Mouse (Mus musculus) frontal cortex, adult 2 months (tissue): ENCODE measurements around the gene 1700025G04Rik. TPM values are rescaled to one million over a fixed set of nuclear protein-coding genes. Genes with fewer than 3 reads are reported as not detected.

Source experiments
- DNase-seq, 2 experiments: peaks; one replicate each; pipeline ENCODE4 v3.0.0; 2022; ENCODE audit warnings: low spot score in 1 of 2; ENCODE audit errors: extremely low spot score in 1 of 2
- polyA plus RNA-seq: library from polyadenylated mRNA; depleted of rRNA; stranded (reverse); fragments of >200 nt; gene quantifications from 2 replicates; pipeline ENCODE4 v1.2.3, GENCODE M21; 2012

The 1700025G04Rik gene
- polyA plus RNA-seq, 1 experiment, result 25.1 TPM

DNA sequence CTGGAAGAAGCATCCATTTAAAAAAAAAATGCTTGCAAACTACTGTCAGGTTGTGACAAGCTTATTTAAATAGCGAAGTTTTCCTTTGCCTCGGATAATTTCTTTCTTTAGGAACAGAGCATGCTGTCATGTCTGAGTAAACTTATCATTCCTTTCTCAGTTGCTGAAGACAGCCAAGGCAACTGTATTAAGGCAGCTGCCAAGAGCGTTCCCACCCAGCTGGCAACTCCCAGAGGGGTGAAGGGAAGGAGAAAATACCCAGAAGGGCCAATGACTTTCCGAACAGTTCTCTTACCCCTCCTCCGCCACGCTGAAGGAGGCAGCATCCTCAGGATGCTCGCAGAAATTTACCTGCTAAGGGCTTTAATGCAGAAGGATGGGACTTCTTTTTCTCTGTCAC, 164.2 kb downstream of the 1700025G04Rik start:
- peak in 1 of 2 experiments; percentile 43 for DNase-seq

GRCm38 (mm10) chr1:151918806-151919357, 171.0 kb downstream of the 1700025G04Rik start:
- DNase-seq, result no peak

GRCm38 (mm10) chr1:151917736-151918135, 172.2 kb downstream of the 1700025G04Rik start:
- DNase-seq, result no peak

- DNase-seq, result no peak
These were observed 175.4 kb downstream of the 1700025G04Rik start for GRCm38 (mm10) chr1:151914494-151914893.

GRCm38 (mm10) chr1:151907014-151907413, 182.9 kb downstream of the 1700025G04Rik start:
- no peak for DNase-seq

DNA sequence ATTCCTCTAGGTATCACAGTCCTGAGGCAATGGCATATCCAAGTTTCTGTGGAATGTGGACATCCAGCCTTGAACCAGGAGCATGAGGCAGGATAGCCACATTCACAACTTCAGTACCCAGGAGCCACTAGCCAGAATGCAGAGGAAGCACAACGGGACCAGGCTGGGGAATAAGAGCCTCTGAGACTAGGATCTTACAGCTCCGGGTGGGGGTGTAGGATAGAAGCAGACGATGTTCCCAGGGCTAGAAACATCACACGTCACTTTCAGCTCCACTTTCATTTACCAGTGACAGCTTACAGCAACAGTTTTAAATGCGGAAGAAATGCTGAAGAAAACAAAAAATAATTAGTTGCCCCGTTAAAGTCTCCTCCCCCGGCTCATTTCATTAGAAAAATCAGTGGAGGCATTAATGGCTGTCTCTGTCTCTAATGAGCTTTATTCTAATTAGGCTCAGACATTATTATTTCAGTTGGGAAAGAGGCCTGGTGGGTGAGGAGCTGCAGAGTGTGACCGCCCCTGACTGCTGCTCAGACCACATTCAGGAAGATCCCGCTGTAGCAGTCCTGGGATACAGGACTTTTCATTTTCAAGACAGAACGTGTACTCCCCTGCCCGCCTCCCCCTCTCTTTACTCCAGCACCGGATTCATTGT, 189.1 kb downstream of the 1700025G04Rik start:
- no peak for DNase-seq

DNA sequence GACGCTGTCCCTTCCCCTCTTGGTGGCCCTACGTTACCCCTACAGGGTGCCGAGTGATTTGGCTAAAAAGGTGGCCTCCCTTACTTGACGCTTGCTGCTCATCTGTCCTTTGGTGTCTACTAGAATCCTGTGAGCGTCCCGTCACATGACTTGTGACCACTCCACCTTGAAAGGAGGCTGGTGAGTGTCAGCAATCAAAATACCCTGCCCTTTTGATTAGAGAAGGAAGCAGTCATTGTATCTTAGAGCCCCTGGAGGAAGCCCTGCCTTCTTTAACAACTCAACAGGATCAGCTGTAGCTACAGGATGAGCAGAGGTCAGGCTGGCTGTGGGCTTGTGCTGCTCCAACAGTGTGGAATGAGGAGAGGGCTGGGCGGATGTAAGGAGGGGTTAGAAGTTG, 190.0 kb downstream of the 1700025G04Rik start:
- no peak for DNase-seq

DNA sequence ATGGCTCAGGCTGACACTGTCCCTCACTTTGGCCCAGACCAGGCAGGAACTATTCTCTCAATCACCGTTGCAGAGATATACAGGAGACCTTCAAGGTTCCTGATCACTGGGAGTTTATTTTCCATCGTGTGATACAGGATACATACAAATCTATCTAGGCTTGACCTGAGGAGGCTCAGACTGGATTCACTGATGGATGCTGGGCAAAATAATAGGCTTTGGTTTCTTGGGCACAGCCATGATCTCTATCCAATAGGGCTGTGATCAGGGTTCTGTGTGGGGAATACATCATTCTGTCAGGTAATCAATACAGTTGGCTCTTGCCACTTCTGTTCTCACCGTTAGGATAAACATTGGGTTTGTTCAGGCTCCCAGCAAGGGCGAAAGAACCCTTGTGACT, 194.5 kb downstream of the 1700025G04Rik start:
- DNase-seq, result no peak

GRCm38 (mm10) chr1:151893976-151894375, 195.9 kb downstream of the 1700025G04Rik start:
- DNase-seq, result no peak

DNA sequence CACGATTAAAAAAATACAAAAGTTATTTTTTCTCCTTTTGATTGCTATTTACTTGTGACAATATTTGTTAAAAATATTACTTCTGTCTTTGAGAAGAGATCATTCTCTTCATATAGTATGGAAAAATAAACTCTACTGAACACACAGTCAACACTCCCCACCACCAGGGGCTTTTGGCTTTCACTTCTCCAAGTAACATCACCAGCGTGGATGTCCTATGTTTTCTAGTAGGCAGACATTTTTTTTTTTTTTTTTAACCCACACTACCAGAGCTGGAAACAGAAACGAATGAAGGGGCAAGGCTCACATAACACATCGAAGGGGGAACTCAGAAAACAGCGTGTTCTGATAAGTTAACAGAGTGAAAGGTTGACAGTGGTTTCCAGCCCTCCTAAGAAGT, 197.9 kb downstream of the 1700025G04Rik start:
- no peak for DNase-seq

DNA sequence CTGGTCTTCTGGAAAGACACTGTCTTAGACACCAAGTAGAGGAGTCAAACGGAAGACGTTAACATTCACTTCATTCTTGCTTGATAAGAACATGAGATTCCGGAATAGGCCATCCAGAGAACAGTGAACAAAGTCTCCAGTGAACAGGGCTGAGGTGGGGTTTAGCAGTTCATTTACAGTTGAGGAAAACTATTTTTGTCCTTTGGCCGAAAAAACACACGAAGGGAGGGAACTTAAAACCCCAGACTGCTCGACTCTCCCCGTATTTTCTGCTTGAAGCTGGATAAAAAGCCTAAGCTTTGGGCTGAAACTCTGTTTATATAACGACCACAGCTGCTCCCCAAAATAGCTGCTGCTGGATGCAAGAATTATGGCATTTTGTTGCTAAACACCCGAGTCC, 198.7 kb downstream of the 1700025G04Rik start:
- DNase-seq, result no peak

GRCm38 (mm10) chr1:151890041-151890621, 199.8 kb downstream of the 1700025G04Rik start:
- DNase-seq, result peak; percentile 55 to 73

- DNase-seq, result no peak
These were observed 202.3 kb downstream of the 1700025G04Rik start for GRCm38 (mm10) chr1:151887631-151888030.

GRCm38 (mm10) chr1:151887126-151887525, 202.8 kb downstream of the 1700025G04Rik start:
- DNase-seq, result no peak

- no peak for DNase-seq
These were observed 203.8 kb downstream of the 1700025G04Rik start for GRCm38 (mm10) chr1:151886171-151886570.

- no peak for DNase-seq
These were observed 208.7 kb downstream of the 1700025G04Rik start for GRCm38 (mm10) chr1:151881253-151881652.

GRCm38 (mm10) chr1:151880731-151881130, 209.2 kb downstream of the 1700025G04Rik start:
- DNase-seq, result no peak

GRCm38 (mm10) chr1:151879966-151880365, 210.0 kb downstream of the 1700025G04Rik start:
- no peak for DNase-seq

DNA sequence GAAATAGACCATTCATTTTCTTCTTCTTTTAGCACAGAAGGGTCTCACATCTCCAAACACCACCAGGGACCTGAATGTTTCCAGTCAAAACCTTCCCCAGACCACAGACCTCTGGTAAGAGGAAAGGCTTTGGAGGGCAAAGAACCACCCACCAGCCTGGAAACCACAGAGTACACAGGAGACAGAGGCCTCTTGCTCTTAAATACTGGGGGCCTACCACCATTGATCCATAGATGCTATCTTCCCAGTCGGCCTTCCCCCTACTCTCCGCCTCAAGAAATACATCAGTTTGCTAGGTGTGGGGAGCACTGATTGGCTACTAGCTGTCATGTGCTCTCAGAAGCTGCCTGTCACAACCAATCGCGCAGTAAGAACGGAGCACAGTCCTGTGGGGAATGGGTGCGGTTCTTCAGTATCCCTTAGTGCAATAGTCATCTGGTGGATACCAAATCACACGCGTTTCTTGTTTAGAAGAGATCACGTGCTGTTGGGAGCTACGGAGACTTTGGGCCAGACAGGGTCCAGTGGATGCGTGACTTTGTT, 210.5 kb downstream of the 1700025G04Rik start:
- DNase-seq, result no peak

- DNase-seq, result no peak
These were observed 211.5 kb downstream of the 1700025G04Rik start for GRCm38 (mm10) chr1:151878411-151878810.

DNA sequence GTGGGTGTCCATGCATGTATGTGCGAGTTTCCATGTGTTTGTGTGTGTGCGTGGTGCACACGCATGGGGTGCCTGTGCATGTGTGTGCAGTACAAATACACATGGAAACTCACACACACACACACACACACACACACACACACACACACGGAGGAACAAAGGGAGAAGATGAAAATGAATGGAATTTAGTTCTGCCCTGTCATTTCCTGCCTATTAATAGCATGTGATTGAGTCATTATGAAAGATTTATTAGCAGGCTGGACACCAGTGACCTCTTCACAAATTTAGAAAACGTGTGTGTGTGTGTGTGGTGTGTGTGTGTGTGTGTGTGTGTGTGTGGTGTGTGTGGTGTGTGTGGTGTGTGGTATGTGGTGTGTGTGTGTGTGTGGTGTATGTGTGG, 217.0 kb downstream of the 1700025G04Rik start:
- no peak for DNase-seq

DNA sequence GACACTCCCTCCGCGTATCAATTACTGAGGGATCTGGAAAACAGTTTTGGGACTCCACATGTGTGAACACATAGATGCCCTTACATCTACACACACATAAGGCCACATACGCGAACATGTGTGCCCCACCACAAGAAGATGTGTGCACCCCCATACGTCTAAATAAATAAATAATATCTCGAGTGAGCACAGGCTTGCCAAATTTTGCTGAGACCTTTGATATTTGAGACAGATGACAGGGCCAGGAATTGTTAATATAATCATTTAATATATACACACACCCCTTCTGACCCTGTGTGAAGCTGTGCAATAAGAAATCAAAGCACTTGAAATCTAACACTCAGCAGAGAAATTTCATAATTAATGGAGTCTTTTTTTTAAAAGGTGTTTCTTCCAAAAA, 225.6 kb downstream of the 1700025G04Rik start:
- DNase-seq, result no peak
